Mouse (Mus musculus) limb, embryonic 11.5 days (tissue): ENCODE measurements around the gene Schip1. TPM values are rescaled to one million over a fixed set of nuclear protein-coding genes. Genes with fewer than 3 reads are reported as not detected.

Experiments
- ATAC-seq: fragments of 200-750 bp; cut with Nextera tagmentation; 2 replicates; pipeline ENCODE4 v1.8.0; 2017; ENCODE audit warnings: low read depth; ENCODE audit not compliant: insufficient number of reproducible peaks, low FRiP score, low TSS enrichment
- DNase-seq: peaks from one replicate; pipeline ENCODE4 v3.0.0-alpha.2; 2015; ENCODE audit warnings: low spot score
- H3K27ac ChIP-seq: fragments of 300-500 bp; sonication (generic); replicated peaks from 2 replicates; pipeline ENCODE4 v1.5.1; 2014; ENCODE audit warnings: low read depth, mild to moderate bottlenecking, low read length
- H3K27me3 ChIP-seq: fragments of 300-500 bp; sonication (generic); 2 replicates; pipeline ENCODE4 v1.6.1; 2014; ENCODE audit warnings: mild to moderate bottlenecking, low read length, mixed read lengths; ENCODE audit not compliant: control insufficient read depth, insufficient read depth
- H3K36me3 ChIP-seq: fragments of 300-500 bp; sonication (generic); 2 replicates; pipeline ENCODE4 v1.6.1; 2014; ENCODE audit warnings: mild to moderate bottlenecking, low read length, moderate library complexity, mixed read lengths; ENCODE audit not compliant: control insufficient read depth, insufficient read depth
- H3K4me1 ChIP-seq: fragments of 300-500 bp; sonication (generic); 2 replicates; pipeline ENCODE4 v1.6.1; 2014; ENCODE audit warnings: low read length, mixed read lengths; ENCODE audit not compliant: control insufficient read depth, insufficient read depth
- H3K4me2 ChIP-seq: fragments of 300-500 bp; sonication (generic); 2 replicates; pipeline ENCODE4 v1.6.1; 2014; ENCODE audit warnings: low read depth, mild to moderate bottlenecking, moderate library complexity; ENCODE audit not compliant: severe bottlenecking
- H3K4me3 ChIP-seq: fragments of 300-500 bp; sonication (generic); 2 replicates; pipeline ENCODE4 v1.5.1; 2014; ENCODE audit warnings: low read depth, low read length
- H3K9ac ChIP-seq: fragments of 300-500 bp; sonication (generic); 2 replicates; pipeline ENCODE4 v1.6.1; 2014; ENCODE audit warnings: mild to moderate bottlenecking, low read length
- H3K9me3 ChIP-seq: fragments of 300-500 bp; sonication (generic); 2 replicates; pipeline ENCODE4 v1.6.1; 2016; ENCODE audit warnings: low read length; ENCODE audit not compliant: control insufficient read depth
- WGBS: fragments of 180-500 bp; shearing (Covaris S2); extraction: QIAGEN DNeasy Blood & Tissue Kit; methylation state at CpG from one replicate; pipeline ENCODE4 v1.1.7; 2014; 5-methylcytosine and 5-hydroxymethylcytosine counted together
- polyA plus RNA-seq: library from polyadenylated mRNA; unstranded; fragments of >200 nt; fragmentation: Nextera tagmentation; extraction: Ambion mirVana; gene quantifications from 2 replicates; pipeline ENCODE4 v1.2.1, GENCODE M21; 2014

Schip1 gene
- polyA plus RNA-seq, 1 experiment from 2014 or later = 34.9 TPM

DNA sequence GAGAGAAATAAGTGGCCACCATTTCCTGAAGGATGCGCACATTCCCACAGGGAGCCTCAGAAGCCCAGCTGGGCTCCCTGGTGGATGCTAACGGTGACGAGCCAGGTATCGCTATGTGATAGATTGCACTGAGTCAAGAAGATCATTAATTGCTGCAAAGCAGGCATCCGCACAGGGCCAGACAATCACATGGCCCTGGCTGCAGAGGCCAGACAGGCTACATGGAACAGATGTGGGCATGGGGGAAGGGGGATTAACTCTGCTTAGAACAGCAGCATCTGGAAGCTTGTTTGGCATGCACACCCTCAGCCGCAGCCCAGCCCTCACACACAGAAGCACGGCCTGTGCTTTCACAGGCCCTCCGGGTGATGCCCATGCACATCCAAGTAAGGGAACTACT, 525.8 kb downstream of the Schip1 start:
- WGBS = 13% methylated on average over 8 of the region's 8 CpGs
- Histone ChIP-seq H3K4me2 (no peak overlapping the region), H3K4me1 (peaks cover 60% of the 10 kb centered on the region), H3K27ac (0 out of 2 replicates have a peak overlapping the region, but pooled peaks have one; percentile 23), H3K27me3 (no peaks in the 10 kb centered on the region), H3K4me3 (no peak overlapping the region), H3K9ac (no peak overlapping the region), H3K9me3 (no peaks in the 10 kb centered on the region), H3K36me3 (no peaks in the 10 kb centered on the region)
- ATAC-seq (peak; percentile 65), DNase-seq (peak; percentile 79)

DNA sequence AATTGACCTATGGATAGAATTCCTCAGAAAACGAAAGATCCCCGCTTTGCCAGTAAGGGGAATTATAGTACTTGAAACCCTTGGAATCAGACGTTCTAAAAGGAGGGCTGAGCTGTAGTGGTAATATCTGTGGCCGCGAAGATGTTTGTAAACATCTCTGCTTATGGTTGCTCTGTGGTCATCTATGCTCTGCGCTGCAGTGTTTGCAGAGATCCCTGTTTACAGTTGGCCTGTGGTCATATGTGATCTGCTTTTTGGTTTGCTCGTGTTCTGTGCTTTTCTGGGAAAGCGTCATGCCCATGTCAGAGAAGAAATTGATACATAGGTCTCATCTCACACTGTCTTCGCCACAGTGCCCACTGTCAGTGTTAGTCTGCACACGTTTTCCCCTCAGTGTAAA, 528.0 kb downstream of the Schip1 start:
- H3K9ac ChIP-seq = no peak overlapping the region
- DNase-seq = no peak
- no peak overlapping the region for H3K4me2 ChIP-seq
- no peaks in the 10 kb centered on the region for H3K36me3 ChIP-seq
- WGBS = 82% methylated on average over 10 of the region's 10 CpGs
- peaks cover 43% of the 10 kb centered on the region for H3K4me1 ChIP-seq
- no peaks in the 10 kb centered on the region for H3K9me3 ChIP-seq
- no peaks in the 10 kb centered on the region for H3K27me3 ChIP-seq
- no peak for ATAC-seq
- H3K4me3 ChIP-seq = no peak overlapping the region
- no peak overlapping the region for H3K27ac ChIP-seq

DNA sequence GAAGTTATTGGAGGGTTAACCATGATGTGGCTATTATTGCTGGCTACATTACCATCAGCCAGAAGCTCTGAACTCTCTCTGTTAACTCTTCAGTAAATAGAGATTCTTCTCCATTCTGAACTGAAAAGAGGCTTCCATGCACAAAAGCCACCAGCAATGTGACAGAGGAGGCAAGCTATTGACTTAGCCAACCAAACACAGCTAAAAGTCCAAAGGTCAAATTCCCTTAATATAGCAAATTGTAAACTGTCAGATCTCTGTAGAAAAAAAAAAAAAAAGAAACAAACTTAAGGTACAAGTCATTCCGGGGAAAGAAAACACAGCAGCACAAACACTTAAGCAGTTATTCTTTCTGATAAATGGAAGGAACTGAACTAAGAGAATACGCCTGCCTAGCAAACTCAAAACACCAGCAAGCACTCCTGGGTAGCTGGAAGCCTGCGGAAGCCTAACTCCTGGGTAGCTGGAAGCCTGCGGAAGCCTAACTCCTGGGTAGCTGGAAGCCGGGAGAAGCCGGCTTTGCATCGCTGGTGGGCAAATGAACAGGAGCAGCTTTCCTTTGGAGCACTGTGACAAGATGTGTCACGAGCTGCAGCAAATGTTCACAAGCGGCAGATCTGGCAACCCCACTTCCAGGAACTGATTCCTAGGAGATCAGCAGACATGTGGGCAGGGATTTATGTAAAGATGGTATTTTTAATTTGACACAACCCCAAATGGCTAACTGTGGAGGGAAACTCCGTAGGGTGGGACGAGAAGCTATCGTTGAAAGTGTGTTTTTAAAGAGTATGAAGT, 528.7 kb downstream of the Schip1 start:
- no peak for DNase-seq
- Histone ChIP-seq H3K36me3 (no peaks in the 10 kb centered on the region), H3K4me3 (no peak overlapping the region), H3K4me1 (peaks cover 36% of the 10 kb centered on the region), H3K27me3 (no peaks in the 10 kb centered on the region), H3K4me2 (no peak overlapping the region), H3K27ac (no peak overlapping the region), H3K9ac (no peak overlapping the region), H3K9me3 (no peaks in the 10 kb centered on the region)
- ATAC-seq = no peak
- WGBS = 77% methylated on average over 12 of the region's 12 CpGs

DNA sequence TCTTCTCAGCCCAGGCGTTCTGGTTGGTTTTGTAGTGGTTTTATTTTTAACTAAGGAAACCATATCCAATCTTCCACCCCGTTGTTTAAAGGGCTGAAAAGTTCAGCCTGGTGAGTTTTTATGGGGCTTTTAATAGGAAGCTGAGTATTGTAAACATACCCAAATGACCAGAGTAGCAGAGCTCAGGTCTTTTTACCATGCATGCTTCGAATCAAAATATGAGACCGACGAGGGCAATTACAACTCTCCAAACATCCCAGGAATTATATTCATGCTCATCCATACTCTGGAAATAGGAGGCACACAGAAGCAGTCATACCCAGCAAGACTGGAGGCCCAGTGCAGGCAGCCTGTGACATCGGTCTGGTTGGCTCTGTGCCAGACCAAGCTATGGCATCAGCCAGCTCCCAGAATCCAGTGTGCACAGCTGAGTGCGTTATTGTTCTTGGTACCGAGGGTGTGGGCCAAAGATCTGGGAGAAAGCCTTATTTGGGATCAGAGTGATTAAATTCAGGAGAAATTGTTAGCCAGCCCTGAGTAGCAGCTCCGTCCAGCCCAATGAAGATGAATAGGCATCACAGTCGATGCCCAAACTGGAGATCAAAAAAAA, 530.8 kb downstream of the Schip1 start:
- Histone ChIP-seq H3K4me3 (no peak overlapping the region), H3K9me3 (no peaks in the 10 kb centered on the region), H3K9ac (no peak overlapping the region), H3K27ac (no peak overlapping the region), H3K36me3 (no peaks in the 10 kb centered on the region), H3K27me3 (no peaks in the 10 kb centered on the region), H3K4me2 (no peak overlapping the region), H3K4me1 (peaks cover 23% of the 10 kb centered on the region)
- no peak for ATAC-seq
- WGBS = 52% methylated on average over 10 of the region's 10 CpGs
- DNase-seq = peak; percentile 48

DNA sequence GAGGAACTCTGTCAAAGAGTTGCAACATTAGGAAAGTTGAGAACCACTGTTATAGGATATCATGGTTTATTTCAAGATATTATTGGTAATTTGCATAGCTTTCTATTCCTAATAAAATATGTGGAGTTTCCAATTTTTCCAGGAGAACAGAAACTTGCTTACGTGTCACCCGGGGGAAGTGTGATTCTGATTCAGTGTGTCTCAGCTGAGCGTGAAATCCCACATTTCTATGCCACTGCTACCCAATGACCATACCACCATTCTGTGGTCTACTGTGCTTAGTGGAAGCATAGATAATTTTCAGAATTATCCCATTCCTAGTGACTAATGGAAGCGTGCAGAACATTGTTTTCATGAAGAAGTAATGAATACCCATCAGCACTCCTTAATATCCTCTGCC, 532.3 kb downstream of the Schip1 start:
- ATAC-seq (no peak), DNase-seq (no peak)
- Histone ChIP-seq H3K4me2 (no peak overlapping the region), H3K9ac (no peak overlapping the region), H3K4me1 (peaks cover 12% of the 10 kb centered on the region), H3K27ac (no peak overlapping the region), H3K9me3 (no peaks in the 10 kb centered on the region), H3K27me3 (no peaks in the 10 kb centered on the region), H3K4me3 (no peak overlapping the region), H3K36me3 (no peaks in the 10 kb centered on the region)
- WGBS = 94% methylated on average over 4 of the region's 4 CpGs

DNA sequence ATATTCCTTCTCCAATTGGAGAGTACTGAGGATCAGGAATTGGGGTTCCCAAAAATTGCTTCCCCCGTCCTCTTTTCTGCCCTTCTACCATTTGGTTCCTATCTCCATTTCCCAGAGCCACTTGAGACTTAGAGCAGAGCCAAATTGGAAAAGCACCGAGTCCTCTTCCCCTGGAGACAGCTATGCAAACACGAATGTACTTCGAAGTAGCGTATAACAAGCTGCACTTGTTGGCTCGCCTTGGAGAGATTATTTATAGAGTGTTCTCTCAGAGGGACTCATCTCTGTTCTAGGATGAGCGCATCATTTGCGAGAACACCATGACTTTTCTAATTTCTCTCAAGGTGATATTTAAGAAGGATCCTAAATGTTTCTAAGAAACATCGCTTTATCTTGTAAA, 538.3 kb downstream of the Schip1 start:
- Histone ChIP-seq H3K27me3 (no peaks in the 10 kb centered on the region), H3K27ac (no peak overlapping the region), H3K4me1 (no peaks in the 10 kb centered on the region), H3K4me2 (no peak overlapping the region), H3K9me3 (no peaks in the 10 kb centered on the region), H3K9ac (no peak overlapping the region), H3K4me3 (no peak overlapping the region), H3K36me3 (no peaks in the 10 kb centered on the region)
- DNase-seq (no peak), ATAC-seq (no peak)
- WGBS = 92% methylated on average over 9 of the region's 9 CpGs

DNA sequence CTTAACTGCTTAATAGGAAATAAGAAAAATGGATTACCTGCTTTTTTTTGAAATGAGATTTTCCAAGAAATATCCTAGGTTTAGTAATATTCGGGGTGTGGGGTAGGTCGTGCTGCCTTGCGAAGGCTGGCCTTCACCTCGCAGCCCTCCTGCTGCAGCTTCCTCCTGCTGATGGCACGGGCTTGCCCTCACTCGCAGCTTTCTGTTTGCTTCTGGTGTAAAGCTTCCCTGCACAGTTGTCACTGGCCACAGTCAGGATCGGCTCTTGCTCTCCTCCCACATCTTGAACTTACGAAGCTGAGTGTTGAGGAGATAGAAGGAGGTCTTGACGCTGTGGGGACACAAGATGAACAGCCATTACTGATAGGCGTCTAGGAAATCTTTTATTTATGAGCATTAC, 539.9 kb downstream of the Schip1 start:
- H3K4me2 ChIP-seq = no peak overlapping the region
- WGBS = 67% methylated on average over 10 of the region's 10 CpGs
- no peak overlapping the region for H3K4me3 ChIP-seq
- no peak overlapping the region for H3K27ac ChIP-seq
- no peak for ATAC-seq
- no peaks in the 10 kb centered on the region for H3K9me3 ChIP-seq
- no peak for DNase-seq
- no peaks in the 10 kb centered on the region for H3K4me1 ChIP-seq
- no peaks in the 10 kb centered on the region for H3K27me3 ChIP-seq
- H3K36me3 ChIP-seq = no peaks in the 10 kb centered on the region
- H3K9ac ChIP-seq = no peak overlapping the region

DNA sequence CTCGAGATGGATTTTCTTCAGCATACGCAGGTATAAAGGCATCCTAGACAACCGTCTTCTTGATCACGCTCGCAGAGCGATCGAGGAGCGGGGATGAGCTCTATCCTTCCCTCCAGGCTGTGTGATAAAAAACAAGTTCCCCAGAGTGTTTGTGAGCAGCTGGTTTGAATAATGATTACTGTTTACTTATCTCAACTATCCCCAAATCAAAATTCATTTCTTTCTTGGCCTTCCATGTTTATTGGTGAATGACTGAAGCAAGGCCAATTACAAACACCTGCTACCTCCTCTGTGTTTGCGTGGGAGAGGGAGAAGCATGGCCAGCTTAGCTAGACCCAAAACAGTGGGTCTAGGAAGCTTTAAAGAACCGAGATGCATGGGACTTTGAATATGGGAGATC, 540.4 kb downstream of the Schip1 start:
- H3K27me3 ChIP-seq = no peaks in the 10 kb centered on the region
- no peak overlapping the region for H3K4me2 ChIP-seq
- H3K9ac ChIP-seq = no peak overlapping the region
- ATAC-seq (no peak), DNase-seq (no peak)
- 83% methylated on average over 10 of the region's 10 CpGs for WGBS
- no peaks in the 10 kb centered on the region for H3K36me3 ChIP-seq
- H3K27ac ChIP-seq = no peak overlapping the region
- H3K9me3 ChIP-seq = no peaks in the 10 kb centered on the region
- H3K4me1 ChIP-seq = no peaks in the 10 kb centered on the region
- no peak overlapping the region for H3K4me3 ChIP-seq
